Mouse (Mus musculus): Measurements from ENCODE around the gene Tbc1d22a.

The Tbc1d22a gene

GRCm38 (mm10) chr15:86507546-86507945, 293.3 kb downstream of the Tbc1d22a start:
- DNase-seq (ENCODE audit: low spot score), result no peak

- no peak for DNase-seq (ENCODE audit: low spot score)
These were observed 294.3 kb downstream of the Tbc1d22a start for GRCm38 (mm10) chr15:86508406-86509176.

GRCm38 (mm10) chr15:86509601-86510000, 295.3 kb downstream of the Tbc1d22a start:
- DNase-seq (ENCODE audit: low spot score), result no peak

GRCm38 (mm10) chr15:86511181-86511580, 296.9 kb downstream of the Tbc1d22a start:
- DNase-seq (ENCODE audit: low spot score), result no peak

GRCm38 (mm10) chr15:86513336-86513735, 299.1 kb downstream of the Tbc1d22a start:
- DNase-seq (ENCODE audit: low spot score), result no peak

GRCm38 (mm10) chr15:86520201-86520600, 305.9 kb downstream of the Tbc1d22a start:
- DNase-seq (ENCODE audit: low spot score), result no peak

- no peak for DNase-seq (ENCODE audit: low spot score)
These were observed 321.1 kb downstream of the Tbc1d22a start for GRCm38 (mm10) chr15:86535356-86535755.

GRCm38 (mm10) chr15:86542371-86542770, 328.1 kb downstream of the Tbc1d22a start:
- DNase-seq (ENCODE audit: low spot score), result no peak

- no peak for DNase-seq (ENCODE audit: low spot score)
These were observed 330.0 kb downstream of the Tbc1d22a start for GRCm38 (mm10) chr15:86544122-86544795.
